Mouse (Mus musculus) thymus, adult 2 months (tissue): ENCODE measurements at regions not wholly inside any gene's neighbourhood (a gene's known extent, or its start where the extent isn't known, plus 50 kb on each side); places are given as distances from the start of the nearest gene placed in this dataset.

Experiments
- DNase-seq: peaks from one replicate; pipeline ENCODE4 v3.0.0; 2021
- H3K27ac ChIP-seq: fragments of 200-500 bp; 2 replicates; pipeline ENCODE4 v1.5.1; 2012; ENCODE audit warnings: low read length, control low read depth; ENCODE audit not compliant: control insufficient read depth, insufficient read depth
- H3K27me3 ChIP-seq: fragments of 200-500 bp; 2 replicates; pipeline ENCODE4 v1.6.1; 2012; ENCODE audit warnings: mild to moderate bottlenecking, low read length, moderate library complexity, mixed read lengths; ENCODE audit not compliant: control insufficient read depth, insufficient read depth
- H3K36me3 ChIP-seq: fragments of 200-500 bp; 2 replicates; pipeline ENCODE4 v1.6.1; 2012; ENCODE audit warnings: mild to moderate bottlenecking, low read length, moderate library complexity; ENCODE audit not compliant: control insufficient read depth, insufficient read depth
- H3K4me1 ChIP-seq: fragments of 200-500 bp; replicated peaks from 2 replicates; pipeline ENCODE4 v1.6.1; 2012; ENCODE audit warnings: low read length; ENCODE audit not compliant: control insufficient read depth, insufficient read depth
- H3K4me3 ChIP-seq: fragments of 200-500 bp; 2 replicates; pipeline ENCODE4 v1.5.1; 2012; ENCODE audit warnings: mild to moderate bottlenecking, low read length, control low read depth, moderate library complexity; ENCODE audit not compliant: control insufficient read depth, insufficient read depth
- CTCF ChIP-seq: fragments of 200-500 bp; IDR thresholded peaks from 2 replicates; pipeline ENCODE4 v1.5.1; 2012; ENCODE audit warnings: mild to moderate bottlenecking, control low read depth, low read length, moderate library complexity, borderline replicate concordance; ENCODE audit not compliant: control insufficient read depth, poor library complexity, insufficient read depth; ENCODE audit errors: extremely low read depth
- POLR2A ChIP-seq: fragments of 200-500 bp; IDR thresholded peaks from 2 replicates; pipeline ENCODE4 v1.6.1; 2012; ENCODE audit warnings: mild to moderate bottlenecking, low read length, control low read depth, moderate library complexity; ENCODE audit not compliant: control insufficient read depth, poor library complexity, insufficient read depth; ENCODE audit errors: extremely low read depth
- WGBS: fragments of 180-500 bp; shearing (Covaris S2); methylation state at CpG from one replicate; pipeline ENCODE4 v1.1.7; 2018; 5-methylcytosine and 5-hydroxymethylcytosine counted together

DNA sequence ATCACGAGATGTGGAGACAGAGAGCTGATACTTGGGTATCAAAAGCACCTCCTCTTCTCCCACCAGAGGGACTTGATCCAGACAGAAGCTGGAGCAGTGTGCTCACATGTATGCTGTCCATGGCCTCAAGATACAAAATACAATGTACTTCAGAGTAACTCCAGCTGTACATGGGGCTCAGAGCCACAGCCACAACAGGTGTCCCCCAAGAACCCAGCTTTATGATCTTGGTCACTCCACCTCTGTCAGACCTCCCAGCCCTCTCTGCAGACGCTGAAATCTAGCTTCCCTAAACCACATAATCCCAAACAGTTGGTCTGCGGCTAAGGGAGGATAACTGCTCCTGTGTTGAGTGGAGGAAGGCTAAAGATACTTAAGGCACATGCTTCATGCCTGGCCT, 389.9 kb downstream of the Gm45692 start:
- no peaks in the 10 kb centered on the region for H3K4me1 ChIP-seq
- H3K27me3 ChIP-seq: no peaks in the 10 kb centered on the region
- H3K27ac ChIP-seq: no peak overlapping the region
- no peaks in the 10 kb centered on the region for H3K36me3 ChIP-seq
- WGBS: 64% methylated on average over 3 of the region's 3 CpGs
- no peak for DNase-seq
- TF ChIP-seq POLR2A (no peak), CTCF (no peak)
- no peak overlapping the region for H3K4me3 ChIP-seq

DNA sequence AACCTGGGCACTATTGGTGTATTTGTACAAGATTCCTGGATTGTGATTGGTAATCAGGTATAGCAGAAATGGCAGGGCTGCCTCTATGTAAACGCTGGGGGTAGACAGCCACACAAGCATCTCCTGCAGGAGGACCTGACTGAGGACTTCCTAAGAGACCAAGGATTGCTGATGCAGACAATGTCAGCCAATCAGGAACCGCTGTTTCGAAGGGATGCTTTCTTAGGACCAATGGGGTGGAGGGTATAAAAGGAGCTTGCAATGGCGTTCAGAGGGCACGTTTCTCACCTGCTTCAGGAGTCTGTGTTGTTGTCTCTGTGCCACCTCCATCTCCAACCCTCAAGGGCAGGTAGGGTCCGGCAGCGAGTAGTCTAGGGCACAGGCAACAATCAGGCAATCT, 393.7 kb downstream of the Gm45692 start:
- Histone ChIP-seq H3K27me3 (no peaks in the 10 kb centered on the region), H3K4me3 (no peak overlapping the region), H3K36me3 (no peaks in the 10 kb centered on the region), H3K4me1 (no peaks in the 10 kb centered on the region), H3K27ac (no peak overlapping the region)
- no peak for TF ChIP-seq CTCF
- 86% methylated on average over 7 of the region's 7 CpGs for WGBS
- DNase-seq: no peak

DNA sequence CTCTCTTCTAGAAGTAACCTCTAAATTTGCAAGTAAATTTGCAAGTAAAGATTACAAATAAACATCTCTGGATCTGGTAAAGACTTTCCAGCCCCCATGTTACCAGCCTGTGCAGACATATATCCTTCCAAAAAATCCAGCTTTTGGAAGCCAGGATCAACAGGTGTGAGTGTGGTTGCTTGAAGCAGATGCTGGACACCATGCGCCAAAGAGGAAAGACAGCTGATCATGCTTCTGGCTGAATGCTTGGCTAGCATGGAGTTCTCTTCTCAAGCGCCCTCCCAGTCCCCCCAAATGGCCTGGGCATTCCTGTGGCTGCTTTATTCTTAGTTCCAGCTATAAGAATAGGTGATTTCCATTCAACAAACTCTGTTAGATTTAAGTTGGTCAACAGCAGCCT, 404.9 kb downstream of the Gm45692 start:
- Histone ChIP-seq H3K27me3 (no peaks in the 10 kb centered on the region), H3K36me3 (no peaks in the 10 kb centered on the region), H3K27ac (no peak overlapping the region), H3K4me1 (no peaks in the 10 kb centered on the region), H3K4me3 (no peak overlapping the region)
- TF ChIP-seq CTCF (no peak), POLR2A (no peak)
- 90% methylated on average over 2 of the region's 2 CpGs for WGBS
- DNase-seq: no peak

DNA sequence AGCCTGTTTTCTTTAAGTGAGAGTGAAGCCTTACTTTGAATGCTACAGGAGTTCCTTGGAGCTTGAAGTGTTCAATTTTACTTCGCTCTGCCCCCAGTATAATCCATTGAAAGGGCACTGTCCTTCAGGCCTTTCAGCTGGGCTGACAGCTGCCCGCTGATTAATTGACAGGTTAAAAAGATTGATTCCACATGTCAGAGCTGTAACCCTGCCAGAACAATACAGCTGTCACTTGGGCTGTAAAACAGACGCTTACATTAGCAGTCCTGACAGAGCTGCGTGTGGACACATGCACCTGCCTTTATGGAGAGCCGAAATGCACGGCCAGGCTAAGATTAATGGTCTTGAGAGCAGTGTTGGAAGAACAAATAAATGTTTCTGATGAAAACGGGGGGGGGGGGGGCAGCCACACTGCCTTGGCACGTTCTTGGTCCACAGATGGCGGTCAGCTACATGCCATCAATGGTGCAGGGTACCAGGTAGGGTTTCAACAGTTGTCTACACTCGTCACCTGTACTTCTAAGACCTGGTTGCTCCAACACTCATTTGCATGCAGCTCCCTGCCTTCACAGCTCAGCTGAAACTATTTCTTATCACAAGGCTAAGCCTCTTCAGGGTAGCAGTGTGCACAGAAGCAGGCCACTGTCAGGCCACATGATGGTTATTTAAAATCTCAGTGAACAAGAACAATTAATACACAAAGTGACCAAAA, 407.3 kb downstream of the Gm45692 start:
- 81% methylated on average over 10 of the region's 10 CpGs for WGBS
- no peak for TF ChIP-seq POLR2A
- no peak for TF ChIP-seq CTCF
- no peak for DNase-seq
- H3K4me3 ChIP-seq: no peak overlapping the region
- no peak overlapping the region for H3K27ac ChIP-seq
- no peaks in the 10 kb centered on the region for H3K36me3 ChIP-seq
- H3K27me3 ChIP-seq: no peaks in the 10 kb centered on the region
- no peaks in the 10 kb centered on the region for H3K4me1 ChIP-seq

DNA sequence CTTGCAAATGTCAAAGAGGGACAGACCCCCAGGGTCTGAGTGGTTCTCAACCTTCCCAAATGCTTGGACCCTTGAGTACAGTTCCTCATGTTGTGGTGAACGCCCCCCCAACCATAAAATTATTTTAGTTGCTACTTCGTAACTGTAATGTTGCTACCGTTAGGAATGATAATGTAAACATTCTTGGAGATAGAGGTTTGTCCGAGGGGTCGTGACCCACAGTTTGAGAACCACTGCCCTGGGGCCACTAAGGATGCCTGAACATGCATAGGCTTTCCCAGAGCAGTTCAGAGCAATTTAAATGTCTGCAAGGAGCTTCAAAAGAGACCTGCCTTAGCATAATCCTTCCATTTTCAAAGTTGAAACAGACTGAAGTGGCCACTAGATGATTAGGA, 407.8 kb downstream of the Gm45692 start:
- no peaks in the 10 kb centered on the region for H3K27me3 ChIP-seq
- no peak overlapping the region for H3K4me3 ChIP-seq
- H3K4me1 ChIP-seq: no peaks in the 10 kb centered on the region
- WGBS: 88% methylated on average over 5 of the region's 5 CpGs
- no peaks in the 10 kb centered on the region for H3K36me3 ChIP-seq
- TF ChIP-seq POLR2A (no peak), CTCF (no peak)
- DNase-seq: no peak
- no peak overlapping the region for H3K27ac ChIP-seq

DNA sequence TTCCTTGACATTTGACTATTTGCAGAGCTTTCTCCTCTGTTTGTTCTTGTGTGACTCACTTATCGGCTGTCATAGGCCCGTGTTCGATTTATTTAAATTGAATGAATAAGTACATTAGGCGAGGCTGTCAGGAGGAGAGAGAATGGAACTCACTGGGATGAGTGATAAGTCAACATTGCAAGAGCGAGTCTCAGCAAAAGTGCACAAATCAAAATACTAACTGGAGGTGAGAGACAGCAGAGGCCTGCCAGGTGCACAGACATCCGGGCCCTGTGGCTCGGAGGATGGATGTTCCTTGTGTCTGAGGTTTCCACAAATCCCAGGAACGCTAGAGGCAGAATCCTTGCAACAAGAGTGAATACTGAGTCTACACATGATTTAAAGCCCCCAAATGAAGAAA, 410.6 kb downstream of the Gm45692 start:
- H3K36me3 ChIP-seq: no peaks in the 10 kb centered on the region
- no peak overlapping the region for H3K4me3 ChIP-seq
- WGBS: 96% methylated on average over 8 of the region's 8 CpGs
- no peak overlapping the region for H3K27ac ChIP-seq
- DNase-seq: no peak
- TF ChIP-seq POLR2A (no peak), CTCF (no peak)
- H3K4me1 ChIP-seq: no peaks in the 10 kb centered on the region
- H3K27me3 ChIP-seq: no peaks in the 10 kb centered on the region
